ENCODE assay signal across 9 mouse cellular contexts in the genomic region with DNA sequence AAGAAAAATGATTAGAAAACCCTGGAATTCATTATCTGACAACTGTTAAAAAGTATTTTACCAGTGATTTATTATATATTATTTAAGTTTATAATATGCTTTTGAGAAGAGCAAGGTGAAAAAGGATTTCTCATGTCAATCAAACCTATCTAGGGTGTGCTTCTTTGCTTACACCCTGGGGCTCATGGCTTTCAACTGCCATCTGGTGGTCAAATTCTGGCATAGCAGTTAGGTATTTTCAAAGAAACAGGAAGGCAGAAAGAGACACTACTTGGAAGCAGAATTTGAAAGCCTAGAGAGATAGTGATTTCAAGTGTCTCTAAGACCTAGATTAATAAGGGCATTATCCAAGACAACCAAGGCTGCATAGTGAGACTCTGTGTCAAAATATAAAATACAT.
DNase-seq lines count a peak whose midpoint lies in the region; ATAC-seq and TF ChIP-seq lines count a peak whose summit lies in the region.
"Had no signal": no experiment of that assay in that cellular context is flagged by ENCODE, and none has a peak within 500 bp of the region (broad histone marks: within the 10 kb centered on the region; RNA-seq: fewer than 3 reads in every experiment).

No protein-coding gene starts in this region.

- peak; percentile 42; the same call in 1 of the 2 replicates for ATAC-seq in forebrain, embryonic 11.5 days (replicated peaks; ENCODE audit: low FRiP score)
- no peak for ATAC-seq in liver, postnatal 0 days
- ATAC-seq in liver, embryonic 11.5 days (replicated peaks; ENCODE audit: low FRiP score): no peak
- no peak for ATAC-seq in midbrain, postnatal 0 days (ENCODE audit: low FRiP score)

- no peaks in the 10 kb centered on the region for H3K27me3 ChIP-seq in forebrain, embryonic 11.5 days (ENCODE audit: control insufficient read depth, insufficient read depth, low read length)
- no peaks in the 10 kb centered on the region; the same call in 1 of the 2 replicates for H3K27me3 ChIP-seq in forebrain, embryonic 10.5 days (ENCODE audit: poor library complexity, severe bottlenecking)
- H3K27me3 ChIP-seq in liver, postnatal 0 days (ENCODE audit: insufficient read depth, low read length): no peaks in the 10 kb centered on the region
- H3K27me3 ChIP-seq in liver, embryonic 11.5 days (replicated peaks; ENCODE audit: control insufficient read depth, insufficient read depth, low read length): no peaks in the 10 kb centered on the region
- no peaks in the 10 kb centered on the region for H3K27me3 ChIP-seq in midbrain, postnatal 0 days (ENCODE audit: insufficient read depth, low read length)
- H3K27me3 ChIP-seq: hindbrain, embryonic 15.5 days had no signal

- no peak for DNase-seq in forebrain, embryonic 11.5 days (ENCODE audit: low spot score)
- no peak for DNase-seq in forebrain, embryonic 10.5 days (ENCODE audit: extremely low spot score, low spot score)
- no peak for DNase-seq in liver, postnatal 0 days
- DNase-seq in liver, embryonic 11.5 days (ENCODE audit: low spot score): no peak
- peak; percentile 58 for DNase-seq in brain, adult 2 months (ENCODE audit: low read depth, low spot score)
- DNase-seq in hindlimb bud, embryonic 11.5 days (ENCODE audit: extremely low spot score, low read depth, low spot score): peak; percentile 16
- peak; percentile 27 for DNase-seq in midbrain, postnatal 0 days (ENCODE audit: low spot score)
- no peak for DNase-seq in ovary, postnatal 10 days (ENCODE audit: low spot score)

- no peaks in the 10 kb centered on the region for H3K36me3 ChIP-seq in forebrain, embryonic 11.5 days (ENCODE audit: control insufficient read depth, insufficient read depth, low read length)
- H3K36me3 ChIP-seq in forebrain, embryonic 10.5 days (replicated peaks): no peaks in the 10 kb centered on the region
- no peaks in the 10 kb centered on the region for H3K36me3 ChIP-seq in liver, postnatal 0 days (replicated peaks; ENCODE audit: insufficient read depth, low read length)
- no peaks in the 10 kb centered on the region for H3K36me3 ChIP-seq in liver, embryonic 11.5 days (ENCODE audit: control insufficient read depth, insufficient read depth, low read length)
- H3K36me3 ChIP-seq in midbrain, postnatal 0 days (ENCODE audit: insufficient read depth, low read length): no peaks in the 10 kb centered on the region
- H3K36me3 ChIP-seq: hindbrain, embryonic 15.5 days had no signal

- H3K9me3 ChIP-seq in forebrain, embryonic 11.5 days (ENCODE audit: control insufficient read depth, low read length): no peaks in the 10 kb centered on the region
- no peaks in the 10 kb centered on the region for H3K9me3 ChIP-seq in forebrain, embryonic 10.5 days
- no peaks in the 10 kb centered on the region for H3K9me3 ChIP-seq in liver, postnatal 0 days (ENCODE audit: low read length)
- no peaks in the 10 kb centered on the region for H3K9me3 ChIP-seq in liver, embryonic 11.5 days (ENCODE audit: control insufficient read depth, low read length)
- H3K9me3 ChIP-seq in midbrain, postnatal 0 days (ENCODE audit: low read length): no peaks in the 10 kb centered on the region
- H3K9me3 ChIP-seq: hindbrain, embryonic 15.5 days had no signal

- TF ChIP-seq CTCF in liver, postnatal 0 days (IDR thresholded peaks at IDR 0.05; ENCODE audit: low read depth): peak; percentile 74
- TF ChIP-seq CTCF in midbrain, postnatal 0 days (IDR thresholded peaks at IDR 0.05): peak; percentile 75

- no peak for TF ChIP-seq EP300 in liver, postnatal 0 days (IDR thresholded peaks at IDR 0.05; ENCODE audit: low read depth)

- H3K4me3 ChIP-seq in forebrain, embryonic 11.5 days (ENCODE audit: low read depth, low read length): no peak overlapping the region
- H3K4me3 ChIP-seq in forebrain, embryonic 10.5 days: no peak overlapping the region
- no peak overlapping the region for H3K4me3 ChIP-seq in liver, postnatal 0 days (ENCODE audit: low read depth, low read length)
- H3K4me3 ChIP-seq in liver, embryonic 11.5 days (ENCODE audit: low read depth, low read length): no peak overlapping the region
- no peak overlapping the region for H3K4me3 ChIP-seq in midbrain, postnatal 0 days (ENCODE audit: low read depth, low read length)
- H3K4me3 ChIP-seq: hindbrain, embryonic 15.5 days had no signal

- no peak overlapping the region for H3K9ac ChIP-seq in forebrain, embryonic 11.5 days (ENCODE audit: low read length)
- H3K9ac ChIP-seq in liver, postnatal 0 days (replicated peaks): no peak overlapping the region
- no peak overlapping the region for H3K9ac ChIP-seq in liver, embryonic 11.5 days (ENCODE audit: low read depth, low read length)
- H3K9ac ChIP-seq in midbrain, postnatal 0 days (replicated peaks; ENCODE audit: low read length, poor library complexity, severe bottlenecking): no peak overlapping the region
- H3K9ac ChIP-seq: hindbrain, embryonic 15.5 days had no signal

- no peaks in the 10 kb centered on the region for H3K4me1 ChIP-seq in forebrain, embryonic 11.5 days (replicated peaks; ENCODE audit: control insufficient read depth, insufficient read depth, low read length)
- H3K4me1 ChIP-seq in forebrain, embryonic 10.5 days: no peaks in the 10 kb centered on the region
- H3K4me1 ChIP-seq in liver, postnatal 0 days (ENCODE audit: insufficient read depth): no peaks in the 10 kb centered on the region
- no peaks in the 10 kb centered on the region for H3K4me1 ChIP-seq in liver, embryonic 11.5 days (replicated peaks; ENCODE audit: control insufficient read depth, insufficient read depth, low read length)
- H3K4me1 ChIP-seq in midbrain, postnatal 0 days (ENCODE audit: insufficient read depth, low read length): no peaks in the 10 kb centered on the region
- H3K4me1 ChIP-seq: hindbrain, embryonic 15.5 days had no signal

- no peak overlapping the region for H3K27ac ChIP-seq in forebrain, embryonic 11.5 days (ENCODE audit: low read depth, low read length)
- H3K27ac ChIP-seq in forebrain, embryonic 10.5 days: no peak overlapping the region
- H3K27ac ChIP-seq in liver, postnatal 0 days (ENCODE audit: low read depth): no peak overlapping the region
- H3K27ac ChIP-seq in liver, embryonic 11.5 days (ENCODE audit: low read depth, low read length): no peak overlapping the region
- no peak overlapping the region for H3K27ac ChIP-seq in midbrain, postnatal 0 days (ENCODE audit: low read depth, low read length)
- H3K27ac ChIP-seq: hindbrain, embryonic 15.5 days had no signal

- no peak overlapping the region for H3K4me2 ChIP-seq in forebrain, embryonic 11.5 days (ENCODE audit: low read depth, low read length, severe bottlenecking)
- H3K4me2 ChIP-seq in liver, postnatal 0 days (ENCODE audit: low read depth, low read length): no peak overlapping the region
- no peak overlapping the region for H3K4me2 ChIP-seq in liver, embryonic 11.5 days
- no peak overlapping the region for H3K4me2 ChIP-seq in midbrain, postnatal 0 days (ENCODE audit: low read depth, low read length, poor library complexity, severe bottlenecking)
- H3K4me2 ChIP-seq: hindbrain, embryonic 15.5 days had no signal

Comparison
In these comparisons a context has a peak if more than half of its experiments do, and no peak if none do; other contexts are left out.
1. DNase-seq: peak in brain, adult 2 months (single experiment), hindlimb bud, embryonic 11.5 days (single experiment) and midbrain, postnatal 0 days (single experiment); none in forebrain, embryonic 11.5 days (single experiment), forebrain, embryonic 10.5 days (single experiment), liver, postnatal 0 days (single experiment), liver, embryonic 11.5 days (single experiment) and ovary, postnatal 10 days (single experiment).